Mouse (Mus musculus) kidney, postnatal 0 days (tissue): ENCODE results near the gene Hmbs. TPM values are rescaled to one million over a fixed set of nuclear protein-coding genes. Genes with fewer than 3 reads are reported as not detected.

Source experiments
- ATAC-seq: fragments of 200-750 bp; cut with Nextera tagmentation; replicated peaks from 2 replicates; pipeline ENCODE4 v1.8.0; 2017; ENCODE audit warnings: low read depth, moderate number of reproducible peaks, moderate TSS enrichment, moderate library complexity; ENCODE audit not compliant: low FRiP score
- DNase-seq: peaks from one replicate; pipeline ENCODE4 v3.0.0-alpha.2; 2016; ENCODE audit warnings: low spot score
- H3K27ac ChIP-seq: fragments of 300-500 bp; sonication (generic); 2 replicates; pipeline ENCODE4 v1.5.1; 2014; ENCODE audit warnings: mild to moderate bottlenecking
- H3K27me3 ChIP-seq: fragments of 300-500 bp; sonication (generic); 2 replicates; pipeline ENCODE4 v1.6.1; 2014; ENCODE audit warnings: low read length, mixed read lengths; ENCODE audit not compliant: insufficient read depth
- H3K36me3 ChIP-seq: fragments of 300-500 bp; sonication (generic); 2 replicates; pipeline ENCODE4 v1.6.1; 2014; ENCODE audit warnings: low read length, mixed read lengths; ENCODE audit not compliant: insufficient read depth
- H3K4me1 ChIP-seq: fragments of 300-500 bp; sonication (generic); replicated peaks from 2 replicates; pipeline ENCODE4 v1.6.1; 2014; ENCODE audit warnings: antibody characterized with exemption, low read length, mixed read lengths; ENCODE audit not compliant: insufficient read depth
- H3K4me2 ChIP-seq: fragments of 300-500 bp; sonication (generic); 2 replicates; pipeline ENCODE4 v1.6.1; 2014; ENCODE audit warnings: mild to moderate bottlenecking, low read length, moderate library complexity, mixed read lengths
- H3K4me3 ChIP-seq: fragments of 300-500 bp; sonication (generic); replicated peaks from 2 replicates; pipeline ENCODE4 v1.5.1; 2014; ENCODE audit warnings: low read depth, low read length
- H3K9ac ChIP-seq: fragments of 300-500 bp; sonication (generic); 2 replicates; pipeline ENCODE4 v1.6.1; 2014; ENCODE audit warnings: low read depth, low read length
- H3K9me3 ChIP-seq: fragments of 300-500 bp; sonication (generic); replicated peaks from 2 replicates; pipeline ENCODE4 v1.6.1; 2016; ENCODE audit warnings: low read length, inconsistent platforms, mixed read lengths
- CTCF ChIP-seq: IDR thresholded peaks from 2 replicates; pipeline ENCODE4 v1.5.1; 2016; ENCODE audit warnings: antibody characterized with exemption, low read depth, mild to moderate bottlenecking, moderate library complexity
- WGBS: fragments of 180-500 bp; shearing (Covaris S2); extraction: QIAGEN DNeasy Blood & Tissue Kit; methylation state at CpG from one replicate; pipeline ENCODE4 v1.1.7; 2014; 5-methylcytosine and 5-hydroxymethylcytosine counted together
- polyA plus RNA-seq: library from polyadenylated mRNA; unstranded; fragments of >200 nt; fragmentation: Nextera tagmentation; extraction: Ambion mirVana; gene quantifications from 2 replicates; pipeline ENCODE4 v1.2.1, GENCODE M21; 2015

Hmbs gene
- polyA plus RNA-seq, 1 experiment from 2014 or later: 88.2 TPM

DNA sequence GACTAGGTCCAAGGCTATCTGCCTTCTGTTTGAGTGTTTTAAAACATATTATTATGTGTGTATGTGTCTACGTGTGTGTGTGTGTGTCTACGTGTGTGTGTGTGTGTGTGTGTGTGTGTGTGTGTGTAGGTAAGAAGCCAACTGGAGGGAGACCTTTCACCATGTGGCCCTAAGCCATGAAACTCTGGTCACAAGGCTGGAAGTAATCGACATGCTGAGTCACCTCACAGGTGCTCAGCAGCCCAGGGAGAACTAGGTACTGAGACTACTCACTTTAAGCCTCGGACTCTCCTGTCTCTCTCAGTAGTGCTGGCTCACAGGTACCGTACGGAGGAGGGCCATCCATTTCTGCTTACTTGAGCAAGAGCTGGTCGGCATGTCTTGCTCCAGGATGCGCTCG is 3.1 kb upstream of the Hmbs start:
- TF ChIP-seq CTCF: no peak
- no peak overlapping the region for H3K9ac ChIP-seq
- H3K9me3 ChIP-seq: no peaks in the 10 kb centered on the region
- WGBS: 91% methylated on average over 9 of the region's 9 CpGs
- no peak overlapping the region for H3K4me3 ChIP-seq
- no peak overlapping the region for H3K4me2 ChIP-seq
- peaks cover 30% of the 10 kb centered on the region for H3K36me3 ChIP-seq
- peaks cover 5% of the 10 kb centered on the region; the same call in 1 of the 2 replicates for H3K4me1 ChIP-seq
- ATAC-seq (no peak), DNase-seq (no peak)
- no peaks in the 10 kb centered on the region for H3K27me3 ChIP-seq
- no peak overlapping the region for H3K27ac ChIP-seq

DNA sequence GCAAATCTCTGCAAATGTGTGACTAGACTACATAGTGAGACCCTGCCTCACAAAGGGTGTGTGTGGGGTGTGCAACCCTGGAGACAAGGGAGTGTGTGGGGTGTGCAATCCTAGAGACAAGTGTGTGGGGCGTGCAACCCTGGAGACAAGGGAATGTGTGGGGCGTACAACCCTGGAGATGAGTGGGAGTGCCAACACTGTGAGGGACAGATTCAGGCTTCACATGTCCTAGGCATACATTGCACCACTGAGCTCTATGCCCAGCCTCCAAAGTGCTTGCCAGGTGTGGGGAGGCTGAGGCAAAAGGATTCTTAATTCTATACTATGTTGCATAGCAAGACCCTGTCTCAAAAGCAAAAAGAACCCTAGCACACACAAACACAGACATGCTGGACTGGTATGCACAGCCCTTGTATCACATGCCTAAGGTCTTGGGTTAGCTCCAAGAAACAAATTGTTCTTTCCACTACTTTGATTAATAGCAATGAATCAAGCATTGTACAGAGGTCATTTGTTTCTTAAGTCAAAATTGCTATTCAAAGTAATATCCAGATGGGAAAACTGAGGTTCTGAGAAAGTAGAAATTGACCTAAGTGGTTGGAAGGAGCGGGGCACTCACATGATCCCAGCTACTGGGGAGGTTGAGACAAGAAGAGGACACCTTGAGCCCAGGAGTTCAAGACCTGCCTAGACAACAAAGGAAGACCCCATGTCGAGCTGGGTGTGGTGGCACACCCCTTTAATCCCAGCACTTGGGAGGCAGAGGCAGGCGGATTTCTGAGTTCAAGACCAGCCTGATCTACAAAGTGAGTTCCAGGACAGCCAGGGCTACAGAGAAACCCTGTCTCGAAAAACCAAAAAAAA is 1.8 kb upstream of the Hmbs start:
- TF ChIP-seq CTCF: no peak
- Histone ChIP-seq H3K27ac (no peak overlapping the region), H3K4me2 (no peak overlapping the region), H3K4me3 (no peak overlapping the region), H3K36me3 (peaks cover 23% of the 10 kb centered on the region), H3K27me3 (no peaks in the 10 kb centered on the region), H3K9me3 (no peaks in the 10 kb centered on the region), H3K9ac (no peak overlapping the region), H3K4me1 (peaks cover 5% of the 10 kb centered on the region; the same call in 1 of the 2 replicates)
- WGBS: 81% methylated on average over 6 of the region's 6 CpGs
- ATAC-seq (no peak), DNase-seq (no peak)

DNA sequence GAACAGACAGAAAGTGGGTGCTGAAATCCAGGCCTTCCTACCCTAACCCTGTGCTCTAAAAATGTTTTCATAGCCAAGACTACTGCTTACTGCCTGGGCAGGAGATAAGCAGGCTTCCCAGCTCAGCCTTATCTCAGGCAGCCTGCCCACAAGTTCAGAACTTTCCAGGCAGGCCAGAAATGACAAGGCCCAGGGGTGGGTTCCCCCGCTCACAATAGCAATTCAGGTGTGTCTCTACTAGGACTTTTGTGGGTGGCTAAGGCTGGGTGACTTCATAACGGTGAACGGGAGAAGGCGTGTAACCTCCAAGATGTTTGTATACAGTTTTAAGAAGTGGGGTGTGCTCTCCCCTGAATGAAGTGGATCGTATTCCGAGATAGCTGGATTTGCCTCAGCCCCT is 738 bp downstream of the Hmbs start:
- Histone ChIP-seq H3K4me3 (peak overlapping the region; percentile 60), H3K9ac (peak overlapping the region; percentile 63), H3K36me3 (peaks cover 10% of the 10 kb centered on the region), H3K4me2 (peak overlapping the region; percentile 68), H3K9me3 (no peaks in the 10 kb centered on the region), H3K27ac (peak overlapping the region; percentile 89; the same call in 1 of the 2 replicates), H3K4me1 (peaks cover 5% of the 10 kb centered on the region; the same call in 1 of the 2 replicates), H3K27me3 (no peaks in the 10 kb centered on the region)
- WGBS: 3% methylated on average over 6 of the region's 6 CpGs
- TF ChIP-seq CTCF: no peak
- no peak for DNase-seq
- no peak for ATAC-seq

DNA sequence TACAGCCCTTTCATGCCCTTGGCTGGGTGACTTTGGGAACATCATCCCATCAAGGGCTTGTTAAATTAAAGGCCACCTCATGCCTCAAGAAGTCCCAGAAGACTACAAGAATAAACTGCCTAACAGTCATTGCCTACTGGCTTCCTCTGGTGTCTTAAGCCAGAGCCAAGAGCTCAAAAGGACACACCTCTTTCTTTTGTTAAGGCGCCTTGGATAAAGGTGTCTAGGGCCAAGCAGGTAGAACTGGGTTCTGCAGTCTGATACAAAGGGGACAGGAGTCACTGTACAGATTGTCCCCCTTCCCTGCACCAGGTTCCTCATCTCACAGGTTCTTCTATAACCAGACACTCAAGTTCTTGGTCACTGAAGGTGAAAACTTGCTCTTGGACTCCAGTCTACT is 1.4 kb downstream of the Hmbs start:
- Histone ChIP-seq H3K27me3 (no peaks in the 10 kb centered on the region), H3K27ac (no peak overlapping the region), H3K4me3 (no peak overlapping the region), H3K4me1 (peaks cover 5% of the 10 kb centered on the region; the same call in 1 of the 2 replicates), H3K36me3 (peaks cover 6% of the 10 kb centered on the region; the same call in 1 of the 2 replicates), H3K4me2 (peak overlapping the region; percentile 68; the same call in 1 of the 2 replicates), H3K9ac (0 out of 2 replicates have a peak overlapping the region, but pooled peaks have one; percentile 63), H3K9me3 (no peaks in the 10 kb centered on the region)
- ATAC-seq (no peak), DNase-seq (no peak)
- WGBS: 78% methylated on average over 1 of the region's 1 CpGs
- no peak for TF ChIP-seq CTCF

DNA sequence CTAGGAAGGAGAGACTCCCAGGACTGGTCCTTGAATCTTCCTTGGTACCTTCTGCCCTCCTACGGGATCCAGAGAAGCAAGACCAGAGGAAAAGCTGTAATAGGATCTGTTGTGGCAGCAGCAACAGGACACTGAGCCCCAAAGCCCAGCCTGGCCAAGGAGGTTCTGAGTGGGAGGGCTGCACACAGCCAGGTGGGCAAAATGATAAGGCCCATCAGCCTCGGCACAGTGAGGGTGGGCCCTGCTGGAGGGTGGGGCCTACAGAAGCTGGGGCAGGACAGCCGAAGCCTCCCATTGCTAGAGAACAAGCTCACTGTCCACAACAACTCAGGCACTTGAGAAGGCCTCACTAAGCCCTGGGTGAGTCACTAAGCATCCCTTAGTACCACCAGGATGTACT is 1.9 kb downstream of the Hmbs start:
- Histone ChIP-seq H3K4me1 (peaks cover 6% of the 10 kb centered on the region; the same call in 1 of the 2 replicates), H3K27ac (no peak overlapping the region), H3K4me2 (no peak overlapping the region), H3K4me3 (no peak overlapping the region), H3K9me3 (no peaks in the 10 kb centered on the region), H3K36me3 (peaks cover 7% of the 10 kb centered on the region; the same call in 1 of the 2 replicates), H3K9ac (no peak overlapping the region), H3K27me3 (no peaks in the 10 kb centered on the region)
- DNase-seq (no peak), ATAC-seq (no peak)
- WGBS: 44% methylated on average over 3 of the region's 3 CpGs
- TF ChIP-seq CTCF: no peak

DNA sequence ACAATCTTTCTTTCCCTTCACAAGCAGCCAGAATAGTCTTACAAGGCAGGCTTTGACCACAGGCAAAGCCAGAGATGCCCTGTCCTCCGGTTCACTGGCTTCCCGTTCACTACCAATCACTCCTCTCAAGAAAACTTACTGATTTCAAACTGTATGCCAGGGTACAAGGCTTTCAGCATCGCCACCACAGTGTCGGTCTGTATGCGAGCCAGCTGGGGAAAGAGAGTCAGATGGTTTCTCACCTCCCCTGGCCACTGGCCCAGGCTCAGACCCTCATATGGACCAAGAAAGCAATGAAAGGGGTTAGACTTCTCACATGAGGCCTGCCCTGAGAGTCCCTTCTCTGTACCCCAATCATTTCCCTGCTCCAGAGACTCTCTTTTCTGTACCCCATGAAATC is 2.5 kb downstream of the Hmbs start:
- TF ChIP-seq CTCF: no peak
- no peak overlapping the region for H3K4me3 ChIP-seq
- H3K27me3 ChIP-seq: no peaks in the 10 kb centered on the region
- 0 out of 2 replicates have a peak overlapping the region, but pooled peaks have one; percentile 1 for H3K9ac ChIP-seq
- ATAC-seq: no peak
- 91% methylated on average over 5 of the region's 5 CpGs for WGBS
- no peak overlapping the region for H3K27ac ChIP-seq
- H3K4me2 ChIP-seq: no peak overlapping the region
- peaks cover 7% of the 10 kb centered on the region; the same call in 1 of the 2 replicates for H3K36me3 ChIP-seq
- H3K4me1 ChIP-seq: peaks cover 11% of the 10 kb centered on the region; the same call in 1 of the 2 replicates
- DNase-seq: no peak
- H3K9me3 ChIP-seq: no peaks in the 10 kb centered on the region
